Mouse (Mus musculus): ENCODE measurements at regions not wholly inside any gene's neighbourhood (a gene's known extent, or its start where the extent isn't known, plus 50 kb on each side); places are given as distances from the start of the nearest gene placed in this dataset.

DNA sequence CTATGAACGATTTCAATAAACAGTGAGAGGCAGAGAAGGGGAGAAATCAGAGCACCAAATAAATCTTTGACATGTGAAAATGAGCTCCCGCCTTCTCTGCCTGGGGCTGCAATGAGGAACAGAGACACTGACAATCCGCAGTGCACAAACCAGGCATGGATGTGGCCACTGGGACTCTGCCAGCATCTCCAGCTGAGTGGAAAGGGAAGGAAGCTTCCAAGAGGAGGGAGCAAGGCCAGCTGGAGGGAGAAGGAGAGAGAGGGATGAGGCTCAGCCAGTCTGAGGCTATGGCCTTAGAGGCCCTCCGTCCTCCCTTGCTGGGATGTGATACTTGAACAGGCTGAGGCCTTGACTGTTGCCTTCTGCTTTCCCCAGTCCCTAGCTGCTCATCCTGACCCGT, 159.2 kb downstream of the Utp6 start:
- DNase-seq (ENCODE audit: low read depth, low spot score) = no peak
- Histone ChIP-seq H3K36me3 (ENCODE audit: control insufficient read depth, insufficient read depth, low read length, poor library complexity, severe bottlenecking) (no peaks in the 10 kb centered on the region), H3K27me3 (ENCODE audit: control insufficient read depth, insufficient read depth, low read length, poor library complexity, severe bottlenecking) (no peaks in the 10 kb centered on the region)

DNA sequence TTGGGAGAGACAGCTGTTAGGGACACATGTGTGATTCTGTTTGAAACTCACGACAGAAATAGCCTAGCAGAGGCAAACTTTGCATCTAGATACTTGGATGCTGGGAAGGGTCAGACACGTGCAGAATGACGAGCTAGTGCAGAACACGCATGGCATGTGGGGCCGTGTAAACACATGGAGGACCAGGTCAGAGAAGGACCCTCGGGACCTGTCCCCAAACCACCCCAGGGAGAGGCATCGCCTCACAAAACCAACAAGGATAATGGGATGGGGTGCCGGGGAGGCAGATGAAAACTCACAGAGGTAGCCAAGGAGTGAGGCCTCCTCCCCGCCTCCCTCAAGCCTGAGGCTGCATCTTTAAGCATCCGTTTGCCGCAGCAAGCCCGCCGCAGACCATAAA, 159.6 kb downstream of the Utp6 start:
- DNase-seq (ENCODE audit: low read depth, low spot score) = no peak
- Histone ChIP-seq H3K36me3 (ENCODE audit: control insufficient read depth, insufficient read depth, low read length, poor library complexity, severe bottlenecking) (no peaks in the 10 kb centered on the region), H3K27me3 (ENCODE audit: control insufficient read depth, insufficient read depth, low read length, poor library complexity, severe bottlenecking) (no peaks in the 10 kb centered on the region)

DNA sequence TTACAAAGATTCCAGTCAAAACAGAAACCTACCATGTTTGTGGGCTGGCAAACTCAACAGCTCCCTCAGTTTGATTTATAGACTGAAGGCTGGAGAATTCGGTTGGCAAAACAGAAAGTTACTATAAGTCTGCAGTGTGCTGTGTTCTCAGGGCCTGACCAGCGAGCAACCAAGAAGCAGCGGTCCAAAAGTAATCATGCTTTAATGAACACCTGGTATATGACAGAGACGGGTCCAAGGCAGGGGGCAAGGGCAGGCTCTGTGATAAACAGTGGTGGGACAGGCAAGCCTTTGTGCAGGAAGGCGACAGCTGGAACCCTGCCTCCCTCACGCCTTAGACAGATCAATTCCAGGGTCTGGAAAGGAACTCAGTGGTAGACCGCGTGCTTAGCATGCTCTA, 161.9 kb downstream of the Utp6 start:
- H3K27me3 ChIP-seq (ENCODE audit: control insufficient read depth, insufficient read depth, low read length, poor library complexity, severe bottlenecking) = no peaks in the 10 kb centered on the region
- no peaks in the 10 kb centered on the region for H3K36me3 ChIP-seq (ENCODE audit: control insufficient read depth, insufficient read depth, low read length, poor library complexity, severe bottlenecking)
- no peak for DNase-seq (ENCODE audit: low read depth, low spot score)

- no peaks in the 10 kb centered on the region for H3K27me3 ChIP-seq (ENCODE audit: control insufficient read depth, insufficient read depth, low read length, poor library complexity, severe bottlenecking)
- no peak for DNase-seq (ENCODE audit: low read depth, low spot score)
- no peaks in the 10 kb centered on the region for H3K36me3 ChIP-seq (ENCODE audit: control insufficient read depth, insufficient read depth, low read length, poor library complexity, severe bottlenecking)
These were observed 173.9 kb downstream of the Utp6 start for GRCm38 (mm10) chr11:79788251-79788741.

DNA sequence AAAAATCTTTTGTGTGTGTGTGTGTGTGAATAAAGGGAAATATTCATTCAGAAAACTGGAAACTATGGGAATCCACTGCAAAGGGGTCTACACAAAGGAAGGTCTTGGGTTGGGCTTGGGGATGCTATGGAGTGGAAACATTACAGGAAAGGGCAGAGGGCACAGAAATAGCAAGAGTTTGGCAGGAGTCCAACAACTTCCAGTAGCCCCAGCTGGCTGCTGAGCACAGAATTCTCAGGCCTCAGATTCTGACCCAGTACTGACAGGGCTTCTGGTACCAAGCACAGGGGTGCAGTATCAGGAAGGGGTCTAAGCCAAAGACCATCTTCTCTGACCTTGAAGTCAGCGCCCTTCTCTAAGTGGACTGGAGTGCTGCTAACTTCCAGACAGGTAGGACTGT, 174.4 kb downstream of the Utp6 start:
- Histone ChIP-seq H3K36me3 (ENCODE audit: control insufficient read depth, insufficient read depth, low read length, poor library complexity, severe bottlenecking) (no peaks in the 10 kb centered on the region), H3K27me3 (ENCODE audit: control insufficient read depth, insufficient read depth, low read length, poor library complexity, severe bottlenecking) (no peaks in the 10 kb centered on the region)
- no peak for DNase-seq (ENCODE audit: low read depth, low spot score)

GRCm38 (mm10) chr11:79784071-79784470, 178.1 kb downstream of the Utp6 start:
- Histone ChIP-seq H3K36me3 (ENCODE audit: control insufficient read depth, insufficient read depth, low read length, poor library complexity, severe bottlenecking) (no peaks in the 10 kb centered on the region), H3K27me3 (ENCODE audit: control insufficient read depth, insufficient read depth, low read length, poor library complexity, severe bottlenecking) (no peaks in the 10 kb centered on the region)
- DNase-seq (ENCODE audit: low read depth, low spot score) = no peak

GRCm38 (mm10) chr11:79781966-79782365, 180.2 kb downstream of the Utp6 start:
- H3K27me3 ChIP-seq (ENCODE audit: control insufficient read depth, insufficient read depth, low read length, poor library complexity, severe bottlenecking) = 0 out of 2 replicates have a peak, but pooled peaks cover 1% of the 10 kb centered on the region
- no peaks in the 10 kb centered on the region for H3K36me3 ChIP-seq (ENCODE audit: control insufficient read depth, insufficient read depth, low read length, poor library complexity, severe bottlenecking)
- DNase-seq (ENCODE audit: low read depth, low spot score) = no peak

GRCm38 (mm10) chr11:79779756-79780155, 182.4 kb downstream of the Utp6 start:
- DNase-seq (ENCODE audit: low read depth, low spot score) = no peak
- H3K36me3 ChIP-seq (ENCODE audit: control insufficient read depth, insufficient read depth, low read length, poor library complexity, severe bottlenecking) = no peaks in the 10 kb centered on the region
- H3K27me3 ChIP-seq (ENCODE audit: control insufficient read depth, insufficient read depth, low read length, poor library complexity, severe bottlenecking) = 0 out of 2 replicates have a peak, but pooled peaks cover 1% of the 10 kb centered on the region

DNA sequence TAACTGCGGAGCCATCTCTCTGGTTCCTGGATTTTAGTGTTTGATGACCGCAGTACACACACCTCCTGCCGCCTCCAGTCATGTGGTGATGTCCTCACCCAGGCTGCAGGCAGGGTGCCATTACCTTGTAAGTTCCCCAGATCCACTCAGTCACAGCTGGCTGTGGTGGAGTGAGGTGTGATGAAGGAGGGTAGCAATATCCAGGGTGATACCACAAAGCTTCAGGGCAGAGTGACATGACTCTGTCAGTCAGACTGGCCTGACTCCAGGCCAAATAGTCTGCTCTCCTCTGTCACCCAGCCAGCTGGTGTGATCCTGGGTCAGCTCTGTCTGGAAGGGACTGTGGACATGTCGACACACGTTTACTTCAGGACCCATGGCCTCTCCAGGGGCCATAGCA, 183.7 kb downstream of the Utp6 start:
- H3K27me3 ChIP-seq (ENCODE audit: control insufficient read depth, insufficient read depth, low read length, poor library complexity, severe bottlenecking) = 0 out of 2 replicates have a peak, but pooled peaks cover 1% of the 10 kb centered on the region
- DNase-seq (ENCODE audit: low read depth, low spot score) = no peak
- H3K36me3 ChIP-seq (ENCODE audit: control insufficient read depth, insufficient read depth, low read length, poor library complexity, severe bottlenecking) = no peaks in the 10 kb centered on the region

DNA sequence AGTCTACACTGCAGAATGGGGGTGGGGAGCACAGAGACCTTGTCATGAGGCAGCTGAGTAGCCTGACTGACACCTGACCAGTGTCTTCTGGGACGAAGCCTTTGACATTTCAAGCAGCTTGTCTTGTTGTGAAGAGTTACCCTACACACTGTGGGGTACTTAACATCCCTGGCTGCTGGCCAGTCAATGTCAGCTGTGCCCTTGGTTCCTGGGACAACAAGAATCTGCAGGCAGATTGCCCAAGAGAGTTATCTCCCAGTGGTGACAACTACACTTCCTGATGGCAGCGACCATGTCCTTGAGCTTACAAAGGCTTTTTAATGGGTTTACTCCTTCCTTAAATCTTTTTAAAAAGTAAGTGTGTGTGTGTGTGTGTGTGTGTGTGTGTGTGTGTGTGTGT, 184.2 kb downstream of the Utp6 start:
- Histone ChIP-seq H3K36me3 (ENCODE audit: control insufficient read depth, insufficient read depth, low read length, poor library complexity, severe bottlenecking) (no peaks in the 10 kb centered on the region), H3K27me3 (ENCODE audit: control insufficient read depth, insufficient read depth, low read length, poor library complexity, severe bottlenecking) (0 out of 2 replicates have a peak, but pooled peaks cover 1% of the 10 kb centered on the region)
- DNase-seq (ENCODE audit: low read depth, low spot score) = no peak

DNA sequence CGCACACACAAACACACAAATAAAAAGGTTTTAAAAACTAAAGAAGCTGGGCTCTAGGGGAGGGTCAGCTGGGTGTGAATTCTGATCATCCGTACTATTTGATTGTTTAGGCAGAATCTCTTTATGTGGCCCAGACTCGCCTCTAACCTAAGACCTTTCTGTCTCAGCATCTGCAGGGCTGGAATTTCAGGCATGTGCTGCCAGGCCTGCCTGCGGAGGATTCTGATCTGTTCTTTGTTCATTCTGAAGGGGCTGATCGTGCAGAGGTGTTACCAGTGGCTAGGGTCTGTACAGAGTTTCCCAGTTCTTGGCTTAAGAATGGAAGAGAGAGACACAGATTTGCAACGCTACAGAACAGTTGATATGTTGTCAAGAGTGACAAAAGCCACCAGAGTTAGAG, 185.6 kb downstream of the Rab11fip4 start:
- no peak for DNase-seq (ENCODE audit: low read depth, low spot score)
- Histone ChIP-seq H3K36me3 (ENCODE audit: control insufficient read depth, insufficient read depth, low read length, poor library complexity, severe bottlenecking) (no peaks in the 10 kb centered on the region), H3K27me3 (ENCODE audit: control insufficient read depth, insufficient read depth, low read length, poor library complexity, severe bottlenecking) (0 out of 2 replicates have a peak, but pooled peaks cover 1% of the 10 kb centered on the region)

DNA sequence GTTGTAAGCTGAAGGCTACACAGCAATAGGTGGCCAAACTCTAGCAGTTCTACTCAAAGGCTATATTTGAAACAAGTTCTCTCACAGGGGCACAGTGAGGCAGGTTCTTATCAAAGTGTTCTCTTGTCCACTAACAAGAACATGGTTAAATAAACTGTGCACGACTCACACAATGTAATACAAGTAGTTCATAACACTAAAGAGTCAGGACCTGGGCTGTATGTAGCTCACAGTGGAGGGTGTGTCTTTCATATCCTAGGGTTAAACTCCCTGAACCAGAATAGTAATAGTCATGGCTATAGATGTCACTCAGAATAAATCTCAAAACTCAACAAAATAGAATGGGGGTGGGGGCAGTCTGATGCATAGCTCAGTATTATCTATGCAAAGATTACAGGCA, 182.7 kb downstream of the Rab11fip4 start:
- Histone ChIP-seq H3K27me3 (ENCODE audit: control insufficient read depth, insufficient read depth, low read length, poor library complexity, severe bottlenecking) (0 out of 2 replicates have a peak, but pooled peaks cover 1% of the 10 kb centered on the region), H3K36me3 (ENCODE audit: control insufficient read depth, insufficient read depth, low read length, poor library complexity, severe bottlenecking) (no peaks in the 10 kb centered on the region)
- DNase-seq (ENCODE audit: low read depth, low spot score) = no peak

GRCm38 (mm10) chr11:79771431-79771830, 180.4 kb downstream of the Rab11fip4 start:
- H3K27me3 ChIP-seq (ENCODE audit: control insufficient read depth, insufficient read depth, low read length, poor library complexity, severe bottlenecking) = no peaks in the 10 kb centered on the region
- no peak for DNase-seq (ENCODE audit: low read depth, low spot score)
- no peaks in the 10 kb centered on the region for H3K36me3 ChIP-seq (ENCODE audit: control insufficient read depth, insufficient read depth, low read length, poor library complexity, severe bottlenecking)

DNA sequence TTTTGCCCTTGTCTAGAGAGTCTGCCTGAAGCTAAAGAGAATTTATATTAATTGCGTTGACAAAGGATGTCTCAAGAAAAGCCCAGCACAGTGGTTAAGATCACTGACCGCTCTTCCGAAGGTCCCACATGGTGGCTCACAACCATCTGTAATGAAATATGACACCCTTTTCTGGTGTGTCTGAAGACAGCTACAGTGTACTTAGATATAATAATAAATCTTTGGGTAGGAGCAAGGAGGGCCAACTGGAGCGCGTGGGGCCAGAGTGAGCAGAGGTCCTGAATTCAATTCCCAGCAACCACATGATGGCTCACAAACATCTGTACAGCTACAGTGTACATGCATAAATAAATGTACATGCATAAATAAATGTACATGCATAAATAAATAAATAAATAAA, 176.1 kb downstream of the Rab11fip4 start:
- H3K27me3 ChIP-seq (ENCODE audit: control insufficient read depth, insufficient read depth, low read length, poor library complexity, severe bottlenecking) = no peaks in the 10 kb centered on the region

DNA sequence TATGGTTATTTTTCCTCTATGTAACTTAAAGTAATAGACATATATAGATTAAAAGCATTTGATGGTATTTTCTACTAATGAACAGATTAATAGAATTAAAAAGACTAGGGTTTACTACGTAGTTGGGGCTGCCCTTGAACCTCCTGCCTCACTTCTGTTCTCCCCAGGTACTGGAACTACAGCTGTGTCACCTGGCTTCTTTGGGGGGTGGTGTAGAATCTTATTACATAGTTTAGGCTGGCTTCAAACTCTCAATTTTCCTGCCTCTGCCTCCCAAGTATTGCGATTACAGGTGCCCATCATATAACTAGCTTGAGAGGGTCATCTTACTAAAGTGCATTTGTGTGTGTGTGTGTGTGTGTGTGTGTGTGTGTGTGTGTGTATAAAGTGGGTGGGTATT, 175.0 kb downstream of the Rab11fip4 start:
- Histone ChIP-seq H3K36me3 (ENCODE audit: control insufficient read depth, insufficient read depth, low read length, poor library complexity, severe bottlenecking) (no peaks in the 10 kb centered on the region), H3K27me3 (ENCODE audit: control insufficient read depth, insufficient read depth, low read length, poor library complexity, severe bottlenecking) (no peaks in the 10 kb centered on the region)
- no peak for DNase-seq (ENCODE audit: low read depth, low spot score)

More for the DNA sequence above, 176.1 kb downstream of the Rab11fip4 start:
- no peak for DNase-seq (ENCODE audit: low read depth, low spot score)
- no peaks in the 10 kb centered on the region for H3K36me3 ChIP-seq (ENCODE audit: control insufficient read depth, insufficient read depth, low read length, poor library complexity, severe bottlenecking)

DNA sequence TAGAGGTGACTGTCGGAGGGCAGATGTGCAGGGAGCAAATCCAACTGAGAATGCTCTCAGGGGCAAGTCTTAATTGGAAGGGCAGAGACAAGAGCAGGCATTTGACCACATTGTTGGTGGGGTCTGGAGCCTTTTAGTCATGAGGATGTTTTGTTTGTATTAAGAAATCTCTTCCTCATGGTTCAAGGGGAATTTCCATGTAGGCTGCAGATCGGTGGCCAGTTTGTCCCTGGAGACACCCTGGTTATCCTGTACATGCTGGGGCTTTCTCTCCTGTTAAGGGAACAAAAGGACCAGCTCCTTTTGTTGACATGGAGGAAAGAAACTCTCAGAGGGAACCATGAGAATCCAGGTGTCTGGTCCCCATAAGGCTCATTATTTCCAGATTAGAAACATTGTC, 174.4 kb downstream of the Rab11fip4 start:
- no peaks in the 10 kb centered on the region for H3K36me3 ChIP-seq (ENCODE audit: control insufficient read depth, insufficient read depth, low read length, poor library complexity, severe bottlenecking)
- DNase-seq (ENCODE audit: low read depth, low spot score) = no peak
- no peaks in the 10 kb centered on the region for H3K27me3 ChIP-seq (ENCODE audit: control insufficient read depth, insufficient read depth, low read length, poor library complexity, severe bottlenecking)

Data from splenic B cell, adult 2 months (primary cell).